Mouse (Mus musculus) G1E (cell line): Measurements from ENCODE around the gene Stk32c.

ENCODE experiments used
- CTCF ChIP-seq: IDR thresholded peaks from 2 replicates; pipeline ENCODE4 v1.5.1; 2012; ENCODE audit warnings: low read depth, low read length, inconsistent platforms, mixed read lengths
- GATA1 ChIP-seq: IDR thresholded peaks from 2 replicates; pipeline ENCODE4 v1.6.1; 2012; ENCODE audit warnings: borderline replicate concordance, low read length, inconsistent platforms, mixed read lengths
- GATA2 ChIP-seq: IDR thresholded peaks from 2 replicates; pipeline ENCODE4 v1.6.1; 2012; ENCODE audit warnings: low read depth, low read length, inconsistent platforms, borderline replicate concordance
- POLR2AphosphoS5 ChIP-seq: IDR thresholded peaks from 2 replicates; pipeline ENCODE4 v1.6.1; 2012; ENCODE audit warnings: low read depth, low read length, inconsistent platforms; ENCODE audit not compliant: insufficient replicate concordance
- TAL1 ChIP-seq: conservative IDR thresholded peaks from 2 replicates; pipeline ENCODE4 v1.6.1; 2012; ENCODE audit warnings: low read depth, low read length, inconsistent platforms, mixed read lengths

DNA sequence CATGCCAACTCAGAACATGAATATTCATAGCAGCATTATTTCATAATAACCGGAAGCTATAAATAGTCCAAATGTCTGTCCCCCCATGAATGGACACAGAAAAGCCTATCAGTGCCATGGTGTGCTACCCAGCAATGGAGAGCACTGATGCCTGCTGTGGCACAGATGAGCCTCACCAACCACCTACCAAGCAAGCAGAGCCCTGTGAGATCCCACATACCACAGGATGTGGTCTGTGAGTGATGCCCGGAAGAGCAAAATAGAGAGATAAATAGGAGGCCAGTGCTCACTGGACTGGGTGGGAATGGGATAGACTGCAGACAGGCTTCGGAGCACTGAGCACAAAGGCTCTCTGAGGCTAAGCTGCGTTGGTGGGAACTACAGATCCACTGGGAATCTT, 16.1 kb downstream of the Stk32c start:
- no peak for TF ChIP-seq CTCF
- no peak for TF ChIP-seq TAL1
- TF ChIP-seq GATA1, result no peak
- TF ChIP-seq POLR2AphosphoS5, result no peak
- no peak for TF ChIP-seq GATA2
